In the genomic region with DNA sequence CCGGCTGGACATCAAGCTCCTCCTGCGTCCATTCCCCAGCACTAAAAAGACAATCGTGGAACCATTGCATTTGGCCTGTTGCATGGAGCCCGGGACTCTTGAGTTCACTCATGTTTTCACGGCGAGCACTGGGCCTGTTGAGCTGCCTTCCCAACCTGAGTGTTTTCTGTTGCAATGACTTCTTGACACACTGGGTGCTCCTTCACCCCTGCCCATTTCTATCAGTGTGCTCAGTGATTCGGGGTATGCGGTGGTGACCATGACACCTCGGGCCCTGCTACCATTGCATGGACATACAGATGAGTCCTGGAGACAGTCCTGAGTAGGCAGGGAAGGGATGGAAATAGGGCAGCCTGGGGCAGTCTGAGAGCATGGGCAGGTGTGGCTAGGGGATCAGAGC, we compare ENCODE assay signal across 19 mouse cellular contexts. TPM values are rescaled to one million over a fixed set of nuclear protein-coding genes. Genes with fewer than 3 reads are reported as not detected.
"Had no signal": no experiment of that assay in that cellular context is flagged by ENCODE, and none has a peak within 500 bp of the region (broad histone marks: within the 10 kb centered on the region; RNA-seq: fewer than 3 reads in every experiment).

No protein-coding gene starts in this region.

- DNase-seq: lung, adult 18-20 months; lung, embryonic 14.5 days; lung, postnatal 10 days; lung, postnatal 4 days; midbrain, embryonic 14.5 days; retina, postnatal 1 day; right cerebral cortex, adult 18-20 months; right cerebral cortex, postnatal 25 days; right cerebral cortex, postnatal 4 days; spleen, adult 18-20 months; thymus, adult 18-20 months; thymus, postnatal 14 days; thymus, postnatal 36 days had no signal

- H3K27ac ChIP-seq: midbrain, embryonic 10.5 days; midbrain, embryonic 12.5 days; neural tube, embryonic 13.5 days; neural tube, embryonic 15.5 days had no signal

- H3K4me3 ChIP-seq: midbrain, embryonic 10.5 days; midbrain, embryonic 12.5 days; myocyte; neural tube, embryonic 13.5 days; neural tube, embryonic 15.5 days had no signal

- H3K27me3 ChIP-seq: midbrain, embryonic 12.5 days; neural tube, embryonic 13.5 days; neural tube, embryonic 15.5 days had no signal

RNA-seq across cellular contexts. Expression of a gene that starts 19.1 kb away (rescaled TPM):
- total RNA-seq: megakaryocyte-erythroid progenitor cell, adult 5-6 weeks had no signal

RNA-seq across cellular contexts. Expression of a gene that starts 33.8 kb away (rescaled TPM):
- total RNA-seq: megakaryocyte-erythroid progenitor cell, adult 5-6 weeks had no signal
